39 mouse cellular contexts compared by ENCODE assay signal in genomic region chr9:106130250-106130649, GRCm38 (mm10). TPM values are rescaled to one million over a fixed set of nuclear protein-coding genes. Genes with fewer than 3 reads are reported as not detected.
"Had no signal": no experiment of that assay in that cellular context is flagged by ENCODE, and none has a peak within 500 bp of the region (broad histone marks: within the 10 kb centered on the region; RNA-seq: fewer than 3 reads in every experiment).

No protein-coding gene starts in this region.

- DNase-seq: heart, postnatal 10 days; heart, postnatal 14 days; heart, postnatal 36 days; heart, postnatal 4 days; kidney, adult 11 months; kidney, adult 18-20 months; kidney, adult 2 months; kidney, adult 8-10 months; kidney, adult 9 months; kidney, postnatal 10 days; kidney, postnatal 14 days; kidney, postnatal 25 days; kidney, postnatal 36 days; kidney, postnatal 4 days; layer of hippocampus, adult 9-11 months; layer of hippocampus, postnatal 36 days had no signal

- H3K4me3 ChIP-seq: heart, embryonic 10.5 days; heart, embryonic 12.5 days; heart, embryonic 13.5 days; heart, embryonic 15.5 days; hindbrain, embryonic 10.5 days; hindbrain, embryonic 12.5 days; hindbrain, embryonic 13.5 days; hindbrain, embryonic 15.5 days; intestine, embryonic 15.5 days; kidney, embryonic 15.5 days; layer of hippocampus, adult 2 months had no signal

- H3K27me3 ChIP-seq: heart, embryonic 12.5 days; heart, embryonic 13.5 days; heart, embryonic 15.5 days; hindbrain, embryonic 12.5 days; hindbrain, embryonic 13.5 days; hindbrain, embryonic 15.5 days; intestine, embryonic 15.5 days; kidney, embryonic 15.5 days had no signal

- H3K4me1 ChIP-seq: heart, embryonic 10.5 days; heart, embryonic 12.5 days; heart, embryonic 13.5 days; heart, embryonic 15.5 days; intestine, embryonic 15.5 days; kidney, embryonic 15.5 days had no signal

- H3K9ac ChIP-seq: heart, embryonic 12.5 days; heart, embryonic 13.5 days; heart, embryonic 15.5 days; hindbrain, embryonic 12.5 days; hindbrain, embryonic 13.5 days; hindbrain, embryonic 14.5 days; hindbrain, embryonic 15.5 days; intestine, embryonic 15.5 days; kidney, embryonic 15.5 days had no signal

- H3K27ac ChIP-seq: heart, embryonic 10.5 days; heart, embryonic 13.5 days; heart, embryonic 15.5 days; hindbrain, embryonic 10.5 days; hindbrain, embryonic 12.5 days; hindbrain, embryonic 13.5 days; hindbrain, embryonic 14.5 days; hindbrain, embryonic 15.5 days; hindbrain, postnatal 0 days; intestine, embryonic 15.5 days; kidney, embryonic 15.5 days; kidney, postnatal 0 days; layer of hippocampus, adult 2 months had no signal

- H3K36me3 ChIP-seq: heart, embryonic 10.5 days; heart, embryonic 12.5 days; heart, embryonic 13.5 days; heart, embryonic 15.5 days; hindbrain, embryonic 10.5 days; hindbrain, embryonic 12.5 days; hindbrain, embryonic 13.5 days; hindbrain, embryonic 15.5 days; intestine, embryonic 15.5 days; kidney, embryonic 15.5 days had no signal

- H3K9me3 ChIP-seq: heart, embryonic 10.5 days; heart, embryonic 12.5 days; heart, embryonic 13.5 days; heart, embryonic 15.5 days; hindbrain, embryonic 10.5 days; hindbrain, embryonic 12.5 days; hindbrain, embryonic 13.5 days; hindbrain, embryonic 15.5 days; intestine, embryonic 15.5 days; kidney, embryonic 15.5 days had no signal

- ATAC-seq: hindbrain, embryonic 16.5 days; hindbrain, postnatal 0 days; inflammation-experienced regulatory T-cells, adult 6 months; intestine, embryonic 15.5 days; intestine, embryonic 16.5 days; intestine, postnatal 0 days had no signal

- H3K4me2 ChIP-seq: heart, embryonic 11.5 days; heart, embryonic 12.5 days; heart, embryonic 13.5 days; heart, embryonic 15.5 days; hindbrain, embryonic 12.5 days; hindbrain, embryonic 13.5 days; hindbrain, embryonic 14.5 days; hindbrain, embryonic 15.5 days; intestine, embryonic 15.5 days; kidney, embryonic 15.5 days had no signal

RNA-seq across cellular contexts. Expression of gene Col6a4, which starts 33.7 kb away (rescaled TPM):
- total RNA-seq: heart, adult 8-10 months; heart, postnatal 25 days; heart, postnatal 36 days; hematopoietic stem cell, adult 5-6 weeks had no signal
- polyA plus RNA-seq: heart, embryonic 12.5 days; heart, embryonic 14.5 days; inflammation-experienced regulatory T-cells, adult 6 months had no signal
